ENCODE assay signal across 19 mouse cellular contexts in genomic region chr6:129214263-129214662, GRCm38 (mm10). TPM values are rescaled to one million over a fixed set of nuclear protein-coding genes. Genes with fewer than 3 reads are reported as not detected.
DNase-seq lines count a peak whose midpoint lies in the region; ATAC-seq and TF ChIP-seq lines count a peak whose summit lies in the region.
"Had no signal": no experiment of that assay in that cellular context is flagged by ENCODE, and none has a peak within 500 bp of the region (broad histone marks: within the 10 kb centered on the region; RNA-seq: fewer than 3 reads in every experiment).

No protein-coding gene starts in this region.

- intact Hi-C loops in heart, adult 2 months (cut with DNase I) = no loop called here
- intact Hi-C loops in heart, postnatal 10 days (cut with DNase I) = no loop called here

- no peak for TF ChIP-seq CTCF in heart, adult 2 months (IDR thresholded peaks at IDR 0.05)
- no peak for TF ChIP-seq CTCF in stomach, postnatal 0 days (IDR thresholded peaks at IDR 0.05; ENCODE audit: low read depth)

- WGBS in heart, adult 2 months = 84% methylated on average over 2 of the region's 2 CpGs
- 83% methylated on average over 2 of the region's 2 CpGs for WGBS in lung, embryonic 16.5 days
- WGBS in intestine, embryonic 14.5 days = 81% methylated on average over 2 of the region's 2 CpGs
- WGBS in stomach, postnatal 0 days = 69% methylated on average over 2 of the region's 2 CpGs
- WGBS in forebrain, embryonic 11.5 days = 89% methylated on average over 2 of the region's 2 CpGs
- WGBS in forebrain, embryonic 10.5 days = 96% methylated on average over 2 of the region's 2 CpGs

- H3K4me3 ChIP-seq in heart, adult 2 months = no peak overlapping the region
- no peak overlapping the region for H3K4me3 ChIP-seq in lung, embryonic 16.5 days (ENCODE audit: low read length)
- H3K4me3 ChIP-seq in intestine, embryonic 14.5 days (ENCODE audit: low read depth, low read length) = no peak overlapping the region
- H3K4me3 ChIP-seq in stomach, postnatal 0 days (ENCODE audit: low read depth, low read length) = no peak overlapping the region
- H3K4me3 ChIP-seq in forebrain, embryonic 11.5 days (ENCODE audit: low read depth, low read length) = no peak overlapping the region
- H3K4me3 ChIP-seq in forebrain, embryonic 10.5 days = no peak overlapping the region
- H3K4me3 ChIP-seq: heart, embryonic 10.5 days; hindbrain, embryonic 15.5 days; limb, embryonic 15.5 days had no signal

- peaks cover 28% of the 10 kb centered on the region for H3K36me3 ChIP-seq in heart, adult 2 months (ENCODE audit: control insufficient read depth, insufficient read depth, low read length)
- no peaks in the 10 kb centered on the region for H3K36me3 ChIP-seq in lung, embryonic 16.5 days (ENCODE audit: control insufficient read depth, insufficient read depth, low read length)
- H3K36me3 ChIP-seq in intestine, embryonic 14.5 days (ENCODE audit: control insufficient read depth, insufficient read depth, low read length) = no peaks in the 10 kb centered on the region
- no peaks in the 10 kb centered on the region for H3K36me3 ChIP-seq in stomach, postnatal 0 days (ENCODE audit: control insufficient read depth, insufficient read depth, low read length)
- H3K36me3 ChIP-seq in forebrain, embryonic 11.5 days (ENCODE audit: control insufficient read depth, insufficient read depth, low read length) = no peaks in the 10 kb centered on the region
- no peaks in the 10 kb centered on the region for H3K36me3 ChIP-seq in forebrain, embryonic 10.5 days (replicated peaks)
- H3K36me3 ChIP-seq: heart, embryonic 10.5 days; hindbrain, embryonic 15.5 days; limb, embryonic 15.5 days had no signal

- DNase-seq in heart, adult 2 months = no peak
- DNase-seq in heart, postnatal 10 days = no peak
- DNase-seq in lung, postnatal 36 days = no peak
- no peak for DNase-seq in intestine, embryonic 14.5 days (ENCODE audit: low spot score)
- no peak for DNase-seq in stomach, postnatal 0 days (ENCODE audit: low spot score)
- DNase-seq in forebrain, embryonic 11.5 days (ENCODE audit: low spot score) = no peak
- no peak for DNase-seq in forebrain, embryonic 10.5 days (ENCODE audit: extremely low spot score, low spot score)
- DNase-seq: adrenal gland, adult 2 months; cerebellum, adult 2 months; gastrocnemius, postnatal 25 days; heart, postnatal 14 days; lung, adult 2 months; retina, postnatal 1 day had no signal

- H3K27ac ChIP-seq in heart, adult 2 months = peak overlapping the region; percentile 76; the same call in 1 of the 2 replicates
- peak overlapping the region; percentile 1; the same call in 1 of the 2 replicates for H3K27ac ChIP-seq in lung, embryonic 16.5 days (ENCODE audit: low read length)
- H3K27ac ChIP-seq in intestine, embryonic 14.5 days (ENCODE audit: low read depth) = peak overlapping the region; percentile 24; the same call in 1 of the 2 replicates
- H3K27ac ChIP-seq in stomach, postnatal 0 days (replicated peaks) = peak overlapping the region; percentile 53
- no peak overlapping the region for H3K27ac ChIP-seq in forebrain, embryonic 11.5 days (ENCODE audit: low read depth, low read length)
- no peak overlapping the region for H3K27ac ChIP-seq in forebrain, embryonic 10.5 days
- H3K27ac ChIP-seq: heart, embryonic 10.5 days; hindbrain, embryonic 15.5 days; limb, embryonic 15.5 days had no signal

- no peak overlapping the region for H3K4me2 ChIP-seq in lung, embryonic 16.5 days (ENCODE audit: low read depth, low read length)
- no peak overlapping the region for H3K4me2 ChIP-seq in intestine, embryonic 14.5 days (ENCODE audit: low read length)
- no peak overlapping the region for H3K4me2 ChIP-seq in stomach, postnatal 0 days (replicated peaks; ENCODE audit: low read depth)
- H3K4me2 ChIP-seq in forebrain, embryonic 11.5 days (ENCODE audit: low read depth, low read length, severe bottlenecking) = no peak overlapping the region
- H3K4me2 ChIP-seq: hindbrain, embryonic 15.5 days; limb, embryonic 15.5 days had no signal

- ATAC-seq in lung, embryonic 16.5 days (ENCODE audit: low read depth) = no peak
- no peak for ATAC-seq in intestine, embryonic 14.5 days (replicated peaks; ENCODE audit: low FRiP score, low TSS enrichment, low read depth)
- peak; percentile 35; the same call in 1 of the 2 replicates for ATAC-seq in stomach, postnatal 0 days (ENCODE audit: low FRiP score, low TSS enrichment)
- no peak for ATAC-seq in forebrain, embryonic 11.5 days (replicated peaks; ENCODE audit: low FRiP score)
- ATAC-seq: midbrain, embryonic 16.5 days had no signal

- no peak overlapping the region for H3K9ac ChIP-seq in heart, adult 2 months (ENCODE audit: low read depth, low read length)
- no peak overlapping the region for H3K9ac ChIP-seq in lung, embryonic 16.5 days (ENCODE audit: low read length)
- H3K9ac ChIP-seq in intestine, embryonic 14.5 days (ENCODE audit: low read length) = no peak overlapping the region
- H3K9ac ChIP-seq in stomach, postnatal 0 days (ENCODE audit: low read length) = no peak overlapping the region
- no peak overlapping the region for H3K9ac ChIP-seq in forebrain, embryonic 11.5 days (ENCODE audit: low read length)
- H3K9ac ChIP-seq: hindbrain, embryonic 15.5 days; limb, embryonic 15.5 days had no signal

- TF ChIP-seq EP300 in heart, adult 2 months (IDR thresholded peaks at IDR 0.05; ENCODE audit: insufficient read depth, low read depth, low read length) = no peak
- no peak for TF ChIP-seq EP300 in stomach, postnatal 0 days (optimal IDR thresholded peaks at IDR 0.05)

- H3K79me2 ChIP-seq in heart, adult 2 months (replicated peaks; ENCODE audit: control insufficient read depth, insufficient read depth, low read length) = no peaks in the 10 kb centered on the region

- no peaks in the 10 kb centered on the region for H3K9me3 ChIP-seq in lung, embryonic 16.5 days (ENCODE audit: control insufficient read depth, low read length)
- H3K9me3 ChIP-seq in intestine, embryonic 14.5 days (ENCODE audit: control insufficient read depth, low read length) = no peaks in the 10 kb centered on the region
- no peaks in the 10 kb centered on the region for H3K9me3 ChIP-seq in stomach, postnatal 0 days (ENCODE audit: control insufficient read depth, low read length)
- no peaks in the 10 kb centered on the region for H3K9me3 ChIP-seq in forebrain, embryonic 11.5 days (ENCODE audit: control insufficient read depth, low read length)
- no peaks in the 10 kb centered on the region for H3K9me3 ChIP-seq in forebrain, embryonic 10.5 days
- H3K9me3 ChIP-seq: heart, embryonic 10.5 days; hindbrain, embryonic 15.5 days; limb, embryonic 15.5 days had no signal

- H3K27me3 ChIP-seq in heart, adult 2 months (ENCODE audit: control insufficient read depth, insufficient read depth, low read length) = no peaks in the 10 kb centered on the region
- no peaks in the 10 kb centered on the region for H3K27me3 ChIP-seq in lung, embryonic 16.5 days (ENCODE audit: control insufficient read depth, insufficient read depth, low read depth, low read length)
- H3K27me3 ChIP-seq in intestine, embryonic 14.5 days (replicated peaks; ENCODE audit: control insufficient read depth, insufficient read depth, low read length) = no peaks in the 10 kb centered on the region
- H3K27me3 ChIP-seq in stomach, postnatal 0 days (ENCODE audit: control insufficient read depth, insufficient read depth, low read length) = no peaks in the 10 kb centered on the region
- H3K27me3 ChIP-seq in forebrain, embryonic 11.5 days (ENCODE audit: control insufficient read depth, insufficient read depth, low read length) = no peaks in the 10 kb centered on the region
- H3K27me3 ChIP-seq in forebrain, embryonic 10.5 days (ENCODE audit: poor library complexity, severe bottlenecking) = no peaks in the 10 kb centered on the region
- H3K27me3 ChIP-seq: hindbrain, embryonic 15.5 days; limb, embryonic 15.5 days had no signal

- H3K4me1 ChIP-seq in heart, adult 2 months (ENCODE audit: control insufficient read depth, insufficient read depth, low read length) = peaks cover 21% of the 10 kb centered on the region
- peaks cover 10% of the 10 kb centered on the region for H3K4me1 ChIP-seq in lung, embryonic 16.5 days (replicated peaks; ENCODE audit: control insufficient read depth, insufficient read depth, low read length)
- H3K4me1 ChIP-seq in intestine, embryonic 14.5 days (replicated peaks; ENCODE audit: control insufficient read depth, insufficient read depth, low read length) = no peaks in the 10 kb centered on the region
- H3K4me1 ChIP-seq in stomach, postnatal 0 days (replicated peaks; ENCODE audit: control insufficient read depth, insufficient read depth) = no peaks in the 10 kb centered on the region
- no peaks in the 10 kb centered on the region for H3K4me1 ChIP-seq in forebrain, embryonic 11.5 days (replicated peaks; ENCODE audit: control insufficient read depth, insufficient read depth, low read length)
- no peaks in the 10 kb centered on the region for H3K4me1 ChIP-seq in forebrain, embryonic 10.5 days
- H3K4me1 ChIP-seq: heart, embryonic 10.5 days; hindbrain, embryonic 15.5 days; limb, embryonic 15.5 days had no signal

- no peak for TF ChIP-seq POLR2A in heart, adult 2 months (IDR thresholded peaks at IDR 0.05; ENCODE audit: insufficient read depth, low read depth, low read length)

RNA-seq across cellular contexts. Expression of gene Clec2d, which starts 33.8 kb away (rescaled TPM):
- 10 to 100 TPM; 28.7 to 40.7 TPM for total RNA-seq in heart, adult 2 months (2021)
- 32.4 and 47.0 TPM in 2 replicates for polyA plus RNA-seq in heart, adult 2 months (2012; rRNA removed)
- 10 to 100 TPM; 28.8 to 38.7 TPM for total RNA-seq in heart, postnatal 10 days (2021)
- polyA plus RNA-seq in lung, embryonic 16.5 days (2015; fragmentation: Nextera tagmentation; extraction: Ambion mirVana) = 2.0 and 2.3 TPM in 2 replicates
- 0.43 and 0.89 TPM in 2 replicates for polyA plus RNA-seq in intestine, embryonic 14.5 days (2014; fragmentation: Nextera tagmentation; extraction: Ambion mirVana)
- polyA plus RNA-seq in stomach, postnatal 0 days (2015; fragmentation: Nextera tagmentation; extraction: Ambion mirVana) = 0.42 and 0.87 TPM in 2 replicates
- not detected in 2 replicates for polyA plus RNA-seq in forebrain, embryonic 11.5 days (2014; fragmentation: Nextera tagmentation; extraction: Ambion mirVana)
- not detected in 2 replicates for polyA plus RNA-seq in forebrain, embryonic 10.5 days (2016; fragmentation: Nextera tagmentation; extraction: Ambion mirVana)
- polyA plus RNA-seq: embryonic facial prominence, embryonic 11.5 days; heart, embryonic 10.5 days; midbrain, embryonic 16.5 days had no signal

Comparison
In these comparisons a context has a peak if more than half of its experiments do, and no peak if none do; other contexts are left out.
1. H3K27ac ChIP-seq: peak in heart, adult 2 months (single experiment), lung, embryonic 16.5 days (single experiment), intestine, embryonic 14.5 days (single experiment) and stomach, postnatal 0 days (single experiment); none in forebrain, embryonic 11.5 days (single experiment) and forebrain, embryonic 10.5 days (single experiment).
2. RNA of gene Clec2d, which starts 33.8 kb away (polyA plus RNA-seq): 32.4 to 47.0 TPM in heart, adult 2 months; 2.0 to 2.3 TPM in lung, embryonic 16.5 days, 0.43 to 0.89 TPM in intestine, embryonic 14.5 days, 0.42 to 0.87 TPM in stomach, postnatal 0 days, not detected in forebrain, embryonic 11.5 days and not detected in forebrain, embryonic 10.5 days; every median in the first group is over 10 times any median in the second.